Mouse (Mus musculus) intestine, embryonic 14.5 days (tissue): ENCODE results near the gene Wnt8b. TPM values are rescaled to one million over a fixed set of nuclear protein-coding genes. Genes with fewer than 3 reads are reported as not detected.

Source experiments
- ATAC-seq: fragments of 200-750 bp; cut with Nextera tagmentation; replicated peaks from 2 replicates; pipeline ENCODE4 v1.8.0; 2017; ENCODE audit warnings: low read depth, moderate number of reproducible peaks, moderate TSS enrichment, moderate library complexity; ENCODE audit not compliant: low FRiP score, low TSS enrichment
- DNase-seq: peaks from one replicate; pipeline ENCODE4 v3.0.0-alpha.2; 2018; ENCODE audit warnings: low spot score
- H3K27ac ChIP-seq: fragments of 300-500 bp; sonication (generic); 2 replicates; pipeline ENCODE4 v1.5.1; 2014; ENCODE audit warnings: low read depth, mild to moderate bottlenecking, control low read depth
- H3K27me3 ChIP-seq: fragments of 300-500 bp; sonication (generic); replicated peaks from 2 replicates; pipeline ENCODE4 v1.6.1; 2014; ENCODE audit warnings: low read length, control low read depth; ENCODE audit not compliant: control insufficient read depth, insufficient read depth
- H3K36me3 ChIP-seq: fragments of 300-500 bp; sonication (generic); 2 replicates; pipeline ENCODE4 v1.6.1; 2014; ENCODE audit warnings: low read length, control low read depth; ENCODE audit not compliant: control insufficient read depth, insufficient read depth
- H3K4me1 ChIP-seq: fragments of 300-500 bp; sonication (generic); replicated peaks from 2 replicates; pipeline ENCODE4 v1.6.1; 2014; ENCODE audit warnings: low read length, control low read depth, mixed read lengths; ENCODE audit not compliant: control insufficient read depth, insufficient read depth
- H3K4me2 ChIP-seq: fragments of 300-500 bp; sonication (generic); 2 replicates; pipeline ENCODE4 v1.6.1; 2014; ENCODE audit warnings: low read length
- H3K4me3 ChIP-seq: fragments of 300-500 bp; sonication (generic); 2 replicates; pipeline ENCODE4 v1.5.1; 2014; ENCODE audit warnings: low read depth, low read length, control low read depth, mixed read lengths
- H3K9ac ChIP-seq: fragments of 300-500 bp; sonication (generic); 2 replicates; pipeline ENCODE4 v1.6.1; 2014; ENCODE audit warnings: mild to moderate bottlenecking, low read length
- H3K9me3 ChIP-seq: fragments of 300-500 bp; sonication (generic); 2 replicates; pipeline ENCODE4 v1.6.1; 2016; ENCODE audit warnings: low read length, control low read depth; ENCODE audit not compliant: control insufficient read depth
- WGBS: fragments of 180-500 bp; shearing (Covaris S2); extraction: QIAGEN DNeasy Blood & Tissue Kit; methylation state at CpG from one replicate; pipeline ENCODE4 v1.1.7; 2014; 5-methylcytosine and 5-hydroxymethylcytosine counted together
- polyA plus RNA-seq: library from polyadenylated mRNA; unstranded; fragments of >200 nt; fragmentation: Nextera tagmentation; extraction: Ambion mirVana; gene quantifications from 2 replicates; pipeline ENCODE4 v1.2.1, GENCODE M21; 2014

Wnt8b gene
- polyA plus RNA-seq = not detected in 2 replicates

- Histone ChIP-seq H3K4me2 (no peak within 1 kb of the TSS), H3K4me1 (no peaks in the 10 kb centered on the region), H3K27me3 (no peaks in the 10 kb centered on the region; the same call in 1 of the 2 replicates), H3K9ac (no peak within 1 kb of the TSS), H3K4me3 (no peak within 1 kb of the TSS), H3K36me3 (no peaks in the 10 kb centered on the region), H3K9me3 (no peaks in the 10 kb centered on the region), H3K27ac (no peak within 1 kb of the TSS)
- no peak for ATAC-seq
- 46% methylated on average over 8 of the region's 8 CpGs for WGBS
- no peak for DNase-seq
These were observed at the start of gene Wnt8b for GRCm38 (mm10) chr19:44493128-44493527. Wnt8b (plus strand) TSS chr19:44493472.

- Histone ChIP-seq H3K4me2 (no peak overlapping the region), H3K27me3 (no peaks in the 10 kb centered on the region), H3K4me1 (no peaks in the 10 kb centered on the region), H3K9me3 (no peaks in the 10 kb centered on the region), H3K36me3 (no peaks in the 10 kb centered on the region), H3K9ac (no peak overlapping the region), H3K4me3 (no peak overlapping the region), H3K27ac (no peak overlapping the region)
- 71% methylated on average over 3 of the region's 3 CpGs for WGBS
- DNase-seq (no peak), ATAC-seq (no peak)
These were observed 47.5 kb upstream of the Wnt8b start for GRCm38 (mm10) chr19:44445755-44446154.

GRCm38 (mm10) chr19:44447927-44448326 lies 45.3 kb upstream of the Wnt8b start:
- H3K27ac ChIP-seq = no peak overlapping the region
- ATAC-seq = no peak
- no peak overlapping the region for H3K4me3 ChIP-seq
- H3K9me3 ChIP-seq = no peaks in the 10 kb centered on the region
- H3K27me3 ChIP-seq = no peaks in the 10 kb centered on the region
- no peak for DNase-seq
- H3K9ac ChIP-seq = no peak overlapping the region
- WGBS = 85% methylated on average over 4 of the region's 4 CpGs
- H3K36me3 ChIP-seq = no peaks in the 10 kb centered on the region
- H3K4me2 ChIP-seq = no peak overlapping the region
- no peaks in the 10 kb centered on the region for H3K4me1 ChIP-seq

DNA sequence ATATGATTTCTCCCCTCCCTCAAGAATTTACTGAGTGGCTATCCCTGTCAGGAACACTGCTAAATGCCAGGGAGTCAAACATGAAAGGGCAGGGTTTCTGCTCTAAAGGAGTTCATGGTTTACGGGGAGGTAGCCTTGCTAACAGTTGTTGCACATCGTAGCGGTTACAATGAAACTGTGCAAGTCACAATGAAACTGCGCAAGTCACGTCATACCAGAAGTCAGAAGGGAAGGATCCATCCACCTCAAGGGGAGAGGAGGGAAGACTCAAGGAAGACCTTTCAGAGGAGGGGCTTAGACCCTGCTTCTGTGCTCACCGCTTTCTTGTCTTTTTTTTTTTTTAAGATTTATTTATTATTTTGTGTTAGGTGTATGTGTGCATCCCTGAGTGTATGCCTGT lies 38.4 kb upstream of the Wnt8b start:
- Histone ChIP-seq H3K4me2 (no peak overlapping the region), H3K9me3 (no peaks in the 10 kb centered on the region), H3K4me3 (no peak overlapping the region), H3K27me3 (no peaks in the 10 kb centered on the region), H3K27ac (no peak overlapping the region), H3K4me1 (no peaks in the 10 kb centered on the region), H3K9ac (no peak overlapping the region), H3K36me3 (no peaks in the 10 kb centered on the region)
- no peak for DNase-seq
- WGBS = 79% methylated on average over 6 of the region's 6 CpGs
- no peak for ATAC-seq

GRCm38 (mm10) chr19:44455356-44455755 lies 37.9 kb upstream of the Wnt8b start:
- no peak overlapping the region for H3K9ac ChIP-seq
- H3K27ac ChIP-seq = no peak overlapping the region
- 44% methylated on average over 8 of the region's 8 CpGs for WGBS
- no peaks in the 10 kb centered on the region for H3K4me1 ChIP-seq
- no peak for ATAC-seq
- H3K36me3 ChIP-seq = no peaks in the 10 kb centered on the region
- no peak overlapping the region for H3K4me3 ChIP-seq
- no peak overlapping the region for H3K4me2 ChIP-seq
- no peak for DNase-seq
- no peaks in the 10 kb centered on the region for H3K9me3 ChIP-seq
- no peaks in the 10 kb centered on the region for H3K27me3 ChIP-seq

- H3K9ac ChIP-seq = no peak overlapping the region
- H3K27me3 ChIP-seq = no peaks in the 10 kb centered on the region
- no peaks in the 10 kb centered on the region for H3K9me3 ChIP-seq
- H3K4me2 ChIP-seq = no peak overlapping the region
- H3K36me3 ChIP-seq = no peaks in the 10 kb centered on the region
- H3K4me1 ChIP-seq = no peaks in the 10 kb centered on the region
- DNase-seq (no peak), ATAC-seq (peak; percentile 68; the same call in 1 of the 2 replicates)
- no peak overlapping the region for H3K27ac ChIP-seq
- 50% methylated on average over 3 of the region's 3 CpGs for WGBS
- H3K4me3 ChIP-seq = no peak overlapping the region
These were observed 35.8 kb upstream of the Wnt8b start for GRCm38 (mm10) chr19:44457359-44458055.

DNA sequence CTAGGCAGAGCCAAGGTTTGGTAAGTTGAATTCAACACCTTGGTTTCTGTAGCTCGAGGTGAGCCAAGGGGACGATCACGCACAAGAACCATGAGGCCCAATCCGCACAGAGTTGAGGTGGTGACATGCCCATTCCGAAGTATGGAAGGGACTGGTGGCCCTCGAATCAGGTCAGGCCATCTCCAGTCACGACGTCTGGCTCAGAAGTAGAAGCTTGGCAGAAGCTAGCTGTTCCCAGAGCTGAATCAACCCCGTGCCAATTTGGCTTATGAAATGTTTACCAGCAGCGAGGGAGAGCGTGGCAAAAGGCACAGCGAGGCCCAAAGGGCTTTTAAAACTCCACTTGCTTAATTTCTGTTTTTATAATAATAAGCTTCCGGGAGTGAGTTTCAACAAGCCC lies 34.6 kb upstream of the Wnt8b start:
- Histone ChIP-seq H3K27ac (no peak overlapping the region), H3K27me3 (no peaks in the 10 kb centered on the region), H3K9ac (no peak overlapping the region), H3K36me3 (no peaks in the 10 kb centered on the region), H3K4me1 (no peaks in the 10 kb centered on the region), H3K4me3 (no peak overlapping the region), H3K4me2 (no peak overlapping the region), H3K9me3 (no peaks in the 10 kb centered on the region)
- no peak for DNase-seq
- 90% methylated on average over 13 of the region's 13 CpGs for WGBS
- no peak for ATAC-seq

GRCm38 (mm10) chr19:44460441-44460840 lies 32.8 kb upstream of the Wnt8b start:
- ATAC-seq = no peak
- WGBS = 81% methylated on average over 5 of the region's 5 CpGs
- H3K27me3 ChIP-seq = no peaks in the 10 kb centered on the region
- no peak overlapping the region for H3K4me3 ChIP-seq
- H3K27ac ChIP-seq = no peak overlapping the region
- H3K9me3 ChIP-seq = no peaks in the 10 kb centered on the region
- H3K9ac ChIP-seq = no peak overlapping the region
- H3K36me3 ChIP-seq = no peaks in the 10 kb centered on the region
- no peak overlapping the region for H3K4me2 ChIP-seq
- no peaks in the 10 kb centered on the region for H3K4me1 ChIP-seq
- no peak for DNase-seq

- Histone ChIP-seq H3K4me2 (no peak overlapping the region), H3K9ac (no peak overlapping the region), H3K9me3 (no peaks in the 10 kb centered on the region), H3K27ac (no peak overlapping the region), H3K36me3 (no peaks in the 10 kb centered on the region), H3K4me3 (no peak overlapping the region), H3K4me1 (no peaks in the 10 kb centered on the region), H3K27me3 (no peaks in the 10 kb centered on the region)
- DNase-seq (no peak), ATAC-seq (no peak)
- 57% methylated on average over 4 of the region's 4 CpGs for WGBS
These were observed 31.8 kb upstream of the Wnt8b start for GRCm38 (mm10) chr19:44461500-44461899.
